Mouse (Mus musculus): ENCODE measurements around the gene Gm10799.
"Not testable (repeated sequence)": the region's sequence is repeated elsewhere in the genome, so short reads cannot be mapped to it uniquely, and the experiment has no call there.

Gm10799 gene

DNA sequence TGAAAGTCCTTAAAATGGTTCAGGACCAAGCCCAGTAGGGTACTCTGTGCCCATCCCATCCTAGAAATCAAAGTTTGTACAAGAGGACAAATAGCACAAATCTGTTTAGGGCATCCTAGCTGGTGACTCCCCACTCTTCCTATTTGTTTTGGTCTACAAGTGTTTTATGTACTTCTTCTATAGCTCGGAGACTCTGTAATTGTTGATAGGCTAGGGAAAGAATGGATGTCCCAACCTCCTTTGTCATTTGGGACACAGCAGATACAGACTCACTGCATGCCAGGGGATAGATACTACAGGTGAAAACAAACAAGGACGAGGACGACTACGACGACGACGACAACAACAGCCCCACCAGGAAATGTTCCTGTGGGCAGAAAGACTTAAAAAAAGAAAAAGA is at the start of gene Gm10799:
Gm10799 (minus strand) TSS at position 101 of the 400 bp plus-strand sequence.
- in situ Hi-C loops (cut with MboI, MseI) = not testable (repeated sequence)

DNA sequence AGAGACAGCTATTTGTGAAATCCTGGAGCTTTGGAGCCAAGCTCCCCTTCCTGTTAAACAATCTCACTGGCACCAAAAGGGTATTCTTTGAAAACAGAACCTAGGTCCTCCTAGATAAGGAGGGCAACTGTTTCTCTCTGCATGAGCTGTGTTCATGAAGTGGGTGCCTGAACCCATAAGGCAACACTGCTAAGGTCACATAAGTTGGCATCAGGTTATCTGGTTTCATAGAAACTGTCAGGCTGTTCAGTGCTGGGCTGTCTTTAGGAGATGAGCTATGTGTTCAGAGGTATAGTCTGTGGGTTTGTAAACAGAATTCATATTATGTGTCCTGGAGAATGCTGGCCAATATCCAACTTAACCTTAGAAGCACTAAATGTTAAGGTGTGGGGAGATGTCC is 48.8 kb upstream of the Gm10799 start:
- in situ Hi-C loops (cut with MboI, MseI) = loop anchor here in 1 of 2 experiments (10.0 kb wide), 1 partner anchor 672 kb away; no protein-coding TSS in a partner anchor

DNA sequence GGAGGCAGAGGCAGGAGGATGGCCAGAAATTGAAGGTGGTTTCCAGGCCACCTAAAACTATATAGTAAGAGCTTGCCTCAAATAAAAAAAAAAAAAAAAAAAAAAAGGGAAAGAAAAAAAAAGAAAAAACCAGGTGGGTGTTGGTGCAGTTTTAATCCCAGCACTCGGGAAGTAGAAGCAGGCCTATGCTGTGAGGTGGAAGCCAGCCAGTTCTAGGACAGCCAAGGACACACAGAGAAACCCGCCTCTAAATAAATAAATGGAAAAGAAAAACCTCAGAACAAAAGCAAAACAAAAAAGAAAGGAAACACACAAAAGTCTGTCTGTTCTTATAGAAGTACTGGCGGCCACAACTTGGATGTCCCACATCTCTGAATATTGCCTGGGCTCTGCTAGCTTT is 46.5 kb upstream of the Gm10799 start:
- in situ Hi-C loops (cut with MboI, MseI) = loop anchor here in 1 of 2 experiments (10.0 kb wide), 1 partner anchor 670 kb away; no protein-coding TSS in a partner anchor

DNA sequence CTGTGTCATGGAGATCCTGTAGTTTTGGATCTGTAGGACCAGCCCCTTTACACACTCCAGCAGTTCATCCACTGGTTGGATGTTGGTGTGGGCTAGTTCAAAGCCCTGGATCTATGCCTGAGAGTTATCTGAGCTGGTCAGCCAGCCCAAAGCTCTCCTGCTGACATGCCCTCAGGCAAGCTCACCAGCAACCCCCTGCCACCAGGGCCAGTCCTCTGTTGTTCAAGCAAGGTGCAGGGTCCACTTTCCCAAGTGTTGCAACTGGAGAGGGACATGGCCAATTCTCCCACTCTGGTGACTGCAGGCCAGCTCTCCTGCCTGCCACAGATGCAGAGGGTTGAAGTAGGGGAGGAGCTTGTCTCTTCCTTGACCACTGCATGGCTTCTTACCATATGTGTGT is 45.2 kb upstream of the Gm10799 start:
- in situ Hi-C loops (cut with MboI, MseI) = loop anchor here in 1 of 2 experiments (10.0 kb wide), 1 partner anchor 669 kb away; no protein-coding TSS in a partner anchor

DNA sequence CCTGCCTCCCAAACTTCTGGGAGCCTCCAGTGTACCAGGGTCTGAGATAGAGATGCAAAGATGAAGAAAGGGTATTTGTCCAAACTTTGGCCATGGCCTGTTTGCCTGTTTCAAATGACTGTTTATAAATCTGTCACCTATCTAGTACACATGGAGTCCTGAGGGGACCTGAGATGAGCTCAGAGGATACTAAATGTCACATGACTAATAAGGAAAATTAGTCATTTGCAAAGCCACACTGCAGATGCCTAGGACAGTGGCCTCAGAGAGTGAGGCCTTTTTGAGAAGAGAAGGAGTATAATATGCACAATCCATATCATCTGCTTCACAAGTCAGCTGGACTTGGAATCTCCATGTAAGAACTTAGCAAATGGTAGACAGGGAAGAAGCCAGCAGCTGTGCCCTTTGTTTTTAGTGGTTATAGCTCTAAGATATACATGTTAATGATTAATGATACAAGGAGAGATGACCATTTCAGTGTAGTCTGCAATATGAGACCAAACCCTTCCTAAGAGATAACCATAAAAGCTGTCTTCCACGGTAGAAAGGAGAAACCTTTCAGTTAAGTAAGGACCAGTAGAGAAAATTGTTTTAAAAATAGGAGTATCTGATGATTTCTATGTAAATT is 42.9 kb upstream of the Gm10799 start:
- in situ Hi-C loops (cut with MboI, MseI) = loop anchor here in 1 of 2 experiments (10.0 kb wide), 1 partner anchor 666 kb away; no protein-coding TSS in a partner anchor

DNA sequence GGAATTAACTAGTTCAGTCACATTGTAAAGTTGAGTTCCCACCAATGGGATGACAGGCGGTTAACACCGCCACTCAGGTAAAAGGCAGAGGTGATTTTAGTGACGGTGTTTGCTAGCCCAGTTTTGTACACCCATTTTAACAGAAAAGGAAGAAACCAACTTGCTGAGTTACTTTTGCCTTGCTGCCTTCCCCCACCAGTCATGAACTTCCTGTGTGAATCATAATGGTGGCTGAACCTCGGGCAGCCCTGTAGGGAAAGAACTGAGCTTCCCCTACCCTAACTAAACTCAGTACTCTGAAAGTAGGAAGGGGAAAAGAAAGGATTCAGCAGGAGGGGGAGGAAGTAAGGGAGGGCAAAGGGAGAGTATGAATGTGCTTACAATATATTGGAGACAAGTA is 41.7 kb upstream of the Gm10799 start:
- in situ Hi-C loops (cut with MboI, MseI) = loop anchor here in 1 of 2 experiments (10.0 kb wide), 1 partner anchor 665 kb away; no protein-coding TSS in a partner anchor

DNA sequence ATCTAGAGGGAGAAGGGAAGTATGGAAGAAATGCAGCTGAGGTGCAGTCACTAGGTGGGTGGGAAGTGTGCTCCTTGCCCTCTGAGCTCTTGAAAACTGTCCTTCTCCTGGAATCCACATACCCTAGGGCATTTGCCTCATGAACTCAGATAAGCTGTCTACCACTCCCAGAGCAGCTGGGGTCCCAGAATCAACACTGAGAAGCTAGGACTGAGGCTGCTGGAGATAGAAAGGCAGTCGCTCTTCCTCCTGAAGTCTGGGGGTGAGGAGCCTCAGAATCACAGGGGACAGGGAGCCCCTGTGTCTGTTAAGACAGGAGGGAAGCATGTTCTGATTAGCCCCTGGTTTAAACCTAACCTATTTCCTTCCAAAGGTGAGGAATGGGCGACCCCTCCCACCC is 41.2 kb upstream of the Gm10799 start:
- in situ Hi-C loops (cut with MboI, MseI) = no loop called here

DNA sequence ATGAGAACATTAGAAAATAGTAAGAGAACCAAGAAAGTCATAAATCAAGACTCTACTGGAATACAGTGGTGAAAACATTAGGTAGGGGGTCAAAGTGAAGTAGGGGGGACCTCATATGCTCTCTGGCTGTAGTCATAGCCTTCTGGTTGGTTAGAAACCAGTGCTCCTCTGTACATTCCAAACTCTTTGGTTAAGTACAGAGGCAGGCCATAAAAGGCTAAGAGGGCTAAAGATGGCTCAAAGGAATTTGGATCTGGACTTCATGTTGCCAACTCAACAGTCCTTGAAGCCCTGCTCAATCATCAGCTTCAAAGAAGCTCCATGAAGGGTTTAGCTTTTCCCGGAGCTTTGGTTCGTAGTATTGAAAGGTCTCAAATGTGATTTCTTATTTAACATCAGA is 40.7 kb upstream of the Gm10799 start:
- in situ Hi-C loops (cut with MboI, MseI) = not testable (repeated sequence)

DNA sequence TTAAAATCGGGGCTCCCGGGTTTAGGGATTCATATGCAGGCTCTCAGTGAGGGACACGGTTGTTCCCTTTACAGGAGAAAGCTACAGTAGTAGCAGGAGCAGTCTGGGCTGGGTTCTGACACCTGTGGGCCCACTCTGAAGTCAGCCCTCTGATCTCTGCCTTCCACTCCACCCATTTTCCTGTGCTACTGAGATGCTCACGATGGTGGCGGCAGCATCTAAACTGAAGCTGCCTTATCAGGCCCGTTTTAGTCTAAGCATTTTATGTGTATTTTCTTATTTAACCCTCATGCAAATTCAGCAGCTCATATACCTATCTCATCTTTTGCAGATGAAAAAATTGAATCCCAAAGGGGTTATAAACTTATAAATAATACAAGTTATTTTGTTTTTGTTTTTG is 36.5 kb upstream of the Gm10799 start:
- in situ Hi-C loops (cut with MboI, MseI) = no loop called here

DNA sequence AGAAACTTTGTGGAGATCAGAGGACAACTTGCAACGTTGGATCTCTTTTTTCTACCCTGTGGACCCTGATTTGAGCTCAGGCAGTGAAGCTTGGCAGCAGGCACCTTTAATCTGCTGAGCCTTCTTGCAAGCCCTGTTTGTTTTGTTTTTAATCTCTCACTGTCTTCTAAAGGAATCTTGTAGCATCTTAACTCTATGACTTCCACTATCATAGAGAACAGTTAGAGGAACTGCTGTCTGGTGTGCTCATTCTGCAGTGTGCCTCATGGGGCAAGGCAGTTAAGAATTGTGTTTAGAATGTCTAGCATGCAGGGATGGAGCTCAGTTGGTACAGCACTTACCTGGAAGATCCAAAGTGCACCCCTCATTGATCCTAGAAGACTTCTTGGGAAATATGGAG is 31.6 kb upstream of the Gm10799 start:
- in situ Hi-C loops (cut with MboI, MseI) = no loop called here

DNA sequence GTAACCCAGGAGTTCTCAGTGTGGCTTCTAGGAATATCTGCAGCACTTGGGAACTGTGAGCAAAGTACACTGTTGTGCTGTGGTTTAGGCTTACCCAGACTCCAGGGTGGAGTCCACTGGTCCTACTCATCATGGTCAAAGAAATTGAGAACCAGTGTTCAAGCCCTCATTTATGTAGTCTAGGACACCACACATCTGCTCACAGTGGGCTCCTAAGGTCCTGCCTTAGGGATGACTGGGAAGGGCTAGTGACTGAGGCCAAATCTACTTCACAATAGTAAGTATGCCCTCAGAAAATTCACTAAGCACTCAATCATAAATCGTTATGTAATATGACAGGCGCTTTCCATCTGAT is 30.9 kb upstream of the Gm10799 start:
- in situ Hi-C loops (cut with MboI, MseI) = no loop called here

DNA sequence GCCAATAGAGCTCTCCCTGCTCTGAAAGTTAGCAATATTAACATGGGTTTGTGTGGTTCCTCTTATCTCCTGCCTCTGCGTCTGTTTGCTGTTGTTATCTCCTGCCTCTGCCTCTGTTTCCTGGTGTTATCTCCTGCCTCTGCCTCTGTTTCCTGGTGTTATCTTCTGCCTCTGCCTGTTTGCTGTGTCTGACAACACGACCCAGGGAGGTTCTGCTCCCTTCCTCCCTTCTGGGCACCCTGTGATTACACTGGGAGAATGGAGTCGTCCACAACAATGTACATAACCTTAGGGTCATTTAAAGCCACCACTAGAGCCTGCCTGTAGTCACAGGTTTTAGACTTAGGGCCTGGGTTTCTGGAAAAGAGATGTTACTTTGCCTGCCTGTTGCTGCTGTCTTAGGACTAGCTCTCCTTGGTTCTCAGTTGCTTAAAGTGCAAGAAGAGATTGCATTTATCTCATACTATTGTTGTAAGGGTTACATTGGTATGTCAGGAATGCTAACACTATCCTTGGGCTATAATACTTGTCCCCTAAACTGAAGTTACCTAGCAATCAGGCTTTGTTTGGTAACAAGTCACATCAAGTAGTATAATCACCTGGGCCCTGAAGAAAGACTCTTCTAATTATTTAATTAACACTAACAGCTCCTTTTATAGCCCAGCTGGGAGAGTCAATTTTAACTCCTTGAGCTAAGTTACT is 30.3 kb upstream of the Gm10799 start:
- in situ Hi-C loops (cut with MboI, MseI) = no loop called here

DNA sequence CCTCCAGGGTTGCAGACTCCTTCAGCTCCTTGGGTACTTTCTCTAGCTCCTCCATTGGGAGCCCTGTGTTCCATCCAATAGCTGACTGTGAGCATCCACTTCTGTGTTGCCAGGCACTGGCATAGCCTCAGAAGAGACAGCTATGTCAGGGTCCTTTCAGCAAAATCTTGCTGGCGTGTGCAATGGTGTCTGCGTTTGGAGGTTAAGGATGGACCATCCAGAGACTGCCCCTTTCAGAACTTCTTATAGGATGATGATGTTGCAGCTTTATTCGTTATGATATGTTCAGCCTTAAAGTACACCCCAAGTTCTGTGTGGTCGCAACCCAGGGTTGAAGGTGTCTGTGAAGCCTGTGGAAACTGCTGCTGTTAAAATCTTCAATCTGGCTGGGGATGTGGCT is 29.0 kb upstream of the Gm10799 start:
- in situ Hi-C loops (cut with MboI, MseI) = not testable (repeated sequence)

DNA sequence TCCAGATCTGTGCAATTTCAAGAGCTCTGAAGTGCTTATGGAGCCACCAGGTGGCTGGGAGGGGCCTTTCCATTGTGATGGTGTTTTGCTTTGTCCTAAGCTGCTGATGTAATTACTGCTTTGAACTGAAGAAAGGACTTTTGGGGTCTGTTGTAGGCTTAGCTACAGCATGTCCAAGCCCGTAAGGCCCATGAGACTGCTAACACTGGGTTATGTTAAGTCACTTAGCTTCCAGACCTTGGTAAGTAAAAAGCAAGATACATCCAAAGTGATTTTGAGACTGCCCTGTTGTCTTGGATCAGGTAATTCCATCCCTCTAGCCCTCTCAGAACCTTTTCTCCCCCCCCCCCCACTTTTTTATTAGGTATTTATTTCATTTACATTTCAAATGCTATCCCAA is 28.4 kb upstream of the Gm10799 start:
- in situ Hi-C loops (cut with MboI, MseI) = not testable (repeated sequence)

DNA sequence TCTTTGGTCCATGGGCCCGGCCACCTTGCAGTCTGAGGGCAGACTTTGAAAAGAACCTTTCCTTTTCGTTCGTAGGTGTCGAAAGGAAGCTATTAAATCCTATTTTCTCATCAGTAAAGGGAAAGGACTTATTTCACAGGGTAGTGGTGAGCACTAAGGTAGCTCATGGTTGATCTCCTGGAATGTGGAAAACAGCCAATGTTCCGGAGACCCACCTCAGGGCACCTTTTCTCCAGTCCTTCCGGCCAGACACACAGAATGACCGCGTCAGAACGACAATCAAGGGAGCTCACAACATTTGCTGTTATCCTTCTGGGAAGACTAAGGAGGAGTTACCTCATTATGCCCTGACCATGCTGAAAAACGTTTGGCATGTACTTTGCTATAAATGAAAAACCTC is 27.9 kb upstream of the Gm10799 start:
- in situ Hi-C loops (cut with MboI, MseI) = no loop called here

DNA sequence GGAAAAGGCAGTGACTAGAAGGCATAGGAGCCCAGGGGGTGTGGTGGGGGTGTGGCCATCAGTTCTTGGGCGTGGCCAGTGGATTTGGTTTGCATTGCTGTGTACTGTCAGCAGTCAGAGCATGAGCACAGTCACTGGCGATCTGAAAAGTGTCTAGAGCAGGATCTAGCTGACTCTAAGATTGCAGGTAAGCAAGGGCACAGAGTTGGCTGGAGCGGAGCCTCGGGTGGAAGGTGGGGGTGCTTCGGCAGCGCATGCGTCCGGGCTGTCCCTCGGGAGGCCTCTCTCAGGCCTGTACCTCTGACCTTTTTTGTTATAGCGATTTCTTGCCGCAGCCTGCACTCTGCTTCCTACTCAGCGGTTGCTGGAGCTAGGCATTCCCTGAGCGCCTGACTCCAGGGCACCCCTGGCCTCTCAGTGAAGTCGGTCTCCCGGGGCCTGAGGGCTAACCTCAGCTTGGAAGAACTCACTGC is 27.4 kb upstream of the Gm10799 start, which contains the start of gene Cd59a:
Cd59a (plus strand) TSS at position 61 of the 473 bp plus-strand sequence.
- in situ Hi-C loops (cut with MboI, MseI) = no loop called here

DNA sequence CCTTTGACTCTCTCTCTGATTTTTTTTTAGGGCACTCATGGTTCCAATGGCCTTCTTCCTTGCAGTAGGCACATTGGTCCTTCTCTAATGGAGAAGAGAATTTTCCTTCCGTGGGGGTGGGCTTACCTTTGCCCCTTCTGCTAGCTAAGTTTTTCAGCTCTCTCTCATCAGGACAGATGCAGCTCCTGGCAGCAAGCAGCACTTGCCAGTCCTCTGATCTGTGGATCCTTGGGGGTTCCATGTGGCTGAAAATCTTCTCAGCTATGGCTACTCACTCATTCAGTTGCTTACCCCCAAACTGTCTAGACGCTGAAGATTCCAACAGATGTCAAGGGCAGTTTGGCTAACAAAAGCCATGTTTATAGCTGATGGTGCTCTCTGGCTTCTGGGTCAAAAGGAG is 25.0 kb upstream of the Gm10799 start:
- in situ Hi-C loops (cut with MboI, MseI) = no loop called here

DNA sequence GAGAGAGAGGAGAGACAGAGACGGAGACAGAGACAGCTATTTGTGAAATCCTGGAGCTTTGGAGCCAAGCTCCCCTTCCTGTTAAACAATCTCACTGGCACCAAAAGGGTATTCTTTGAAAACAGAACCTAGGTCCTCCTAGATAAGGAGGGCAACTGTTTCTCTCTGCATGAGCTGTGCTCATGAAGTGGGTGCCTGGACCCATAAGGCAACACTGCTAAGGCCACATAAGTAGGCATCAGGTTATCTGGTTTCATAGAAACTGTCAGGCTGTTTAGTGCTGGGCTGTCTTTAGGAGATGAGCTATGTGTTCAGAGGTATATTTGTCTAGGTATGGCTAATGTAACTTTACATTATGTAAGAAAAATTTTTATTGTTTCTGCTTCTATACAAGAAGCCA is 19.2 kb upstream of the Gm10799 start:
- in situ Hi-C loops (cut with MboI, MseI) = loop anchor here in 1 of 2 experiments (10.0 kb wide), 1 partner anchor 1313 kb away; no protein-coding TSS in a partner anchor

DNA sequence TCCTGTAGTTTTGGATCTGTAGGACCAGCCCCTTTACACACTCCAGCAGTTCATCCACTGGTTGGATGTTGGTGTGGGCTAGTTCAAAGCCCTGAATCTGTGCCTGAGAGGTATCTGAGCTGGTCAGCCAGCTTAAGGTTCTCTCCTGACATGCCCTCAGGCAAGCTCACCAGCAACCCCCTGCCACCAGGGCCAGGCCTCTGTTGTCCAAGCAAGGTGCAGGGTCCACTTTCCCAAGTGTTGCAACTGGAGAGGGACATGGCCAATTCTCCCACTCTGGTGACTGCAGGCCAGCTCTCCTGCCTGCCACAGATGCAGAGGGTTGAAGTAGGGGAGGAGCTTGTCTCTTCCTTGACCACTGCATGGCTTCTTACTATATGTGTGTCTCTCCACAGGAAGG is 15.7 kb upstream of the Gm10799 start:
- in situ Hi-C loops (cut with MboI, MseI) = loop anchor here in 1 of 2 experiments (10.0 kb wide), 1 partner anchor 1309 kb away; no protein-coding TSS in a partner anchor

DNA sequence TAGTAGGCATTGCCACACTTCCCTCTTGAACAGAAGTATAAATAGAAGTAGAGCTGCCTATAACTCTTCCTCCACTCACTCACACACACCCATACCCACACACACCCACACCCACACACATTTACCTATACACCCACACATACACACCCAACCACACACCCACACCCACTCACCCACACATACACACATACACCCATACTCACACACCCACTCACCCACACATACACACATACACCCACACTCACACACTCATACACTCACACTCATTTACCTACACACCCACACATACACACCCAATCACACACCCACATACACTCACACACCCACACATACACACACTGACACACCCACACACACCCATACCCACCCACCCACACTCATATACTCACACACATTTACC is 14.1 kb upstream of the Gm10799 start:
- in situ Hi-C loops (cut with MboI, MseI) = loop anchor here in 1 of 2 experiments (10.0 kb wide), 1 partner anchor 1308 kb away; no protein-coding TSS in a partner anchor

DNA sequence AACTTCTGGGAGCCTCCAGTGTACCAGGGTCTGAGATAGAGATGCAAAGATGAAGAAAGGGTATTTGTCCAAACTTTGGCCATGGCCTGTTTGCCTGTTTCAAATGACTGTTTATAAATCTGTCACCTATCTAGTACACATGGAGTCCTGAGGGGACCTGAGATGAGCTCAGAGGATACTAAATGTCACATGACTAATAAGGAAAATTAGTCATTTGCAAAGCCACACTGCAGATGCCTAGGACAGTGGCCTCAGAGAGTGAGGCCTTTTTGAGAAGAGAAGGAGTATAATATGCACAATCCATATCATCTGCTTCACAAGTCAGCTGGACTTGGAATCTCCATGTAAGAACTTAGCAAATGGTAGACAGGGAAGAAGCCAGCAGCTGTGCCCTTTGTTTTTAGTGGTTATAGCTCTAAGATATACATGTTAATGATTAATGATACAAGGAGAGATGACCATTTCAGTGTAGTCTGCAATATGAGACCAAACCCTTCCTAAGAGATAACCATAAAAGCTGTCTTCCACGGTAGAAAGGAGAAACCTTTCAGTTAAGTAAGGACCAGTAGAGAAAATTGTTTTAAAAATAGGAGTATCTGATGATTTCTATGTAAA is 13.2 kb upstream of the Gm10799 start:
- in situ Hi-C loops (cut with MboI, MseI) = loop anchor here in 1 of 2 experiments (10.0 kb wide), 1 partner anchor 1307 kb away; no protein-coding TSS in a partner anchor

DNA sequence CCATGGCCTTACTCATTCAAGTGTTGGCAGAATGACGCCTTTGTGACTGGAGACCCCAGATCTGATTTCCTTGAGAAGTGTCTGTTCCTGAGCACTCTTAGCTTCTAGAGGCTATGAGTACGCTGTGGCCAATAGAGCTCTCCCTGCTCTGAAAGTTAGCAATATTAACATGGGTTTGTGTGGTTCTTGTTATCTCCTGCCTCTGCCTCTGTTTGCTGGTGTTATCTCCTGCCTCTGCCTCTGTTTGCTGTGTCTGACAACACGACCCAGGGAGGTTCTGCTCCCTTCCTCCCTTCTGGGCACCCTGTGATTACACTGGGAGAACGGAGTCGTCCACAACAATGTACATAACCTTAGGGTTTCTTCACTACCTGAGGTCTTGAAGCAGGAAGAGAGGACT is 9.9 kb upstream of the Gm10799 start:
- in situ Hi-C loops (cut with MboI, MseI) = loop anchor here in 1 of 2 experiments (10.0 kb wide), 1 partner anchor 1143 kb away; no protein-coding TSS in a partner anchor
